Mouse (Mus musculus): ENCODE measurements around the gene Pdzk1.

Pdzk1 gene

DNA sequence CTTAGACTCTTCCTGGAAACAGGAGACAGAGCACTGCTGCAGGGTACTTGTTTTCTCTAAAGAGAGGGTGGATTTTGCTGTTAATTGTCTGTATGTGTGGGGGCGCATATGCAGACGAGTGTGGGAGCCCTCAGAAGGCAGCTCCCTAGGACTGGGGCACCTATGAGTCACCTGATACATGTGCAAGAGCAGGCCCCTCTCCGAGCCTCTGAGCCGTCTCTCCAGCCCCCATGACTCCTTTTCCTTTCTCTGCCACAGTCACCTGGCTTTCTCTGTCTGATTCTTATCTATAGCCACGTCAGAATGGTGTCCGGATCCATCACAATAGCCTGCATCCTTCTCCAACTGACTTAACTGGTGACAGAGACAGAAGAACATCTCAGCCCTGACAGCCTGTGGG lies 52.5 kb downstream of the Pdzk1 start:
- in situ Hi-C loops (cut with MboI, MseI) = no loop called here

DNA sequence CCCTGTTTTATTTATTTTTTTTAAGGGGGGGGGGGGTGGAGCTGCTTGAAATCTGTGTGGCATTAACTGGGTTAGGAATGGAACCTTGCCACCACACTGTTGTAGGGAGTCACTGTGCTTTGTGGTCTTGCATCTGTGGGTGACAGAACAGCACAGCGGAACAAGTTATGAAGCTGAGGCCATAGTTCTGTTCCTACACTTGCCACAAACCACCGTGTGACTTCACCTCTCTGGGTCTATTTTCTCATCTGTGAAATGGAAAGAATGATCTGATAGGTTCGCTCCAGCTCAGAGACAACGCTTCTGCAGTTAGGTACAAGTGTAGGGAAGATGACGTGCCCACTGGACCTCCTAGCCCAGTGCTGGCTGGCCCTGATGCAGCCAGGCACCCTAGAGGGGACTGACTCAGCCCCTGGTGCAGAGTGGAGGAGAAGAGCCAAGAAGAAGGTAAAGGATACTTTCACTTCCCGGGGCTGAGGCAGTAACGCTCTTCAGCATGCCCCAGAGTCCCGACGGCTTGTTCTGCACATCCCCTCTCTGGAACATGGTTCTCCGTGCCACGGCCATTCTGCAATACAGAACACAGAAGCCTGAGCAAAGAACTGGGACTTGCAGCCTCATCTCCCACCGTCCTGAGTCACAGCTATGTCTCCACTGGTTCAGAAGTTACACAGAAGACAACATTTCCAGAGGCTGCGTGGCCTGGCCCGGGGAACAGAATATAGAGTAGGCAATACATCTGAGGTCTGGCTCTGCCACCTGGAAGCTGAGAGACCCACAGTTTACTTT lies 53.2 kb downstream of the Pdzk1 start:
- in situ Hi-C loops (cut with MboI, MseI) = no loop called here

DNA sequence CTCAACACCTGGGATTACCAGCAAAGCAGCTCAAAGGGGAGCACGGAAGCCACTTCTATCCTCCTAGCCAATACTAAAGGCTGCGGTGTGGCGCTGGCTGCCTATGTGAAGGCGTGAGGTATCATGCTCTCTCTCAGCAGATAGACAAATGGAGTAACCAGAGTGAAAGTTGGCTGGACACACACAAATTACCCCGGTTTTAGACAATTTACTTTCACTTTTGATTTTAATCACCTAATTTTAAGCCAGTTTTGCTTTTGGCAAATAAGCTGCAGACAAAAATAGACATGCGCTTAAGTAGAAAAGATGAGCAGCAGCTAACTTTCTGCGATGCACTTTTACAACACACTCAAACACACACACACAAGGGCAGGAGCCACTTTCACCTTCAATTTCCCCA lies 54.6 kb downstream of the Pdzk1 start:
- in situ Hi-C loops (cut with MboI, MseI) = no loop called here

DNA sequence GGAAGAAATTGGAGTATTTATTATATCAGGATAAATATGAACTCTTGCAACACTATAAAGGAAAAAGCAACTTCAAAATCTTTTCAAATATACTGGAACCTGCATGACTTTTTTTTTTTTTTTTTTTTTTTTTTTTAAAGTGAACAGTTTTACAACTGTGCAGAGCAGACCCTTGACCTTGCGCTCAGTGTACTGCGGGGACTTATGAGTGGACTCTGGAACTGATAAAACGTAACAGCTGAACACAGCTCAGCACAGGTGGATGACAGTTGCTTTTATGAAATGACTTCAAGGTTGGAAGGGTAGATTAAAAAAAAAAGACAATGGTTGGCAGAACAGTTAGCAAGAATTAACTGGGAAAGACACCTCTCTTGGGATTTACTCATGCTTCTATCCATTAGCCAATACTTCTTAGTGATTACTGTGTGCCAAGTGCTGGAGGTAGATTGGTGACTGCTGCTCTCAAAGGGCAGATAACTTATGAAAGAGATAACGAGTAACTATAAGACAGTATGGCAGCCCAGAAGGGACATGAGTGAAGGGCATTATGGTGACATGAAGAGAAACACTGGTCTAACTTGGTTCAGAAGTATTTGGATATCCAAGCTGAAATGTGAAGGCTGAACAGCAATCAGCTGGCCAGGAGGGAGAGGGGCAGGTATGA lies 73.4 kb downstream of the Pdzk1 start:
- in situ Hi-C loops (cut with MboI, MseI) = loop anchor here (5.0 kb wide), 1 partner anchor 95 kb away; no protein-coding TSS in a partner anchor

DNA sequence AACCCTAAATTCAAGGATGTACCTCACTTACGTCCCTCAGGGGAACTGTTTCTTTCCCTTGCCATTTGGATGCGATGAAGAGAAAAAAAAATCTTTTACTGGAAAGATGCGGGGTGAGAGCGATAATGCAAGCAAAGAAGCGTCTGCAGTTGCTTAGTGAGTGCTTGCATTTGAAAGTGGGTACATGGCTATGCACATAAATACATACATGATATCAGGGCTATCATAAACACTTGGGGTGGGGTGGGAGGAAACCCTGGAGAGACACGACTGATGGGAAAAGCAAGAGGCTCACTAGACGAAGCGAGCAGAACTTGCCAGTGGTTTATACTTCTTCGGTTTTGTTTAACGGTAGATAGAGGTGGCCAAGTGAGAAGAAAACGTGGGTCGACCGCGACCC lies 75.3 kb downstream of the Pdzk1 start, which contains the start of gene Gja5:
Gene Gja5 (plus strand): TSS at position 301 of the 400 bp plus-strand sequence.
- in situ Hi-C loops (cut with MboI, MseI) = loop anchor here (5.0 kb wide), 1 partner anchor 97 kb away; no protein-coding TSS in a partner anchor

DNA sequence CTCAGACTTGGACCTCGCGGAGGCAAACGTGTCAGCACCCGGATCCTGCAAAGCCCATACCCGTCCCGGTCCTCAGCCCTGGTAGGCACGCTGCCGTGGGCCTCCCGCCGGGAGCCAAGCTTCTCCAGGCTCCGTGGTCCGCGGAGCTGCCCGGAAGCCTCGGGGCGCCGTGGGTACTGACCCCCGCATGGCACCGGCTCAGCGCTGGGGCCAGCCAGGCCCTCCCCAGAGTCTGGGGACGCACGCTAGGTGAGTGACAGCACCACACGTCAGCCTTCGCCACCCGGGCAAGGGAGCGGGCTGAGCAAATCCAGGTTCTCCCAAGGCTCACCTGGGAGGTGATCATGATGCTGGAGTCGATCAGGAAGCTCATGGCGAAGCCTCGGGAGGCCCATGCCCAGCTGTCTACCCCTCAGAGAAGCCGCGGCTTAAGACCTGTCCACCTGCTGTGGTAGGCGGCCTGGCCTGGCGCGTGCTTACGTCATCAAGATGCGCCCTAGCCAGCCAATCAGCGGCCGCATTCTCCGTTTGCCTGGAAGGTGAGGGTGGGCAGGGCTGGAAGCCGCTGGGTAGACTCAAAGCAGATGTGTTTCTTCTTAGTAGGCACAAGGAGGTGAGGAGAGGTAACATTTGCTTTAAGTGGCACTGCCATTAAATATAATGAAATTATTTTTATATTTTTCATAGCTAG lies 75.9 kb downstream of the Pdzk1 start, which contains the start of gene Gpr89:
Gene Gpr89 (minus strand): TSS at position 496 of the 691 bp plus-strand sequence.
- in situ Hi-C loops (cut with MboI, MseI) = loop anchor here (5.0 kb wide), 1 partner anchor 98 kb away; no protein-coding TSS in a partner anchor

DNA sequence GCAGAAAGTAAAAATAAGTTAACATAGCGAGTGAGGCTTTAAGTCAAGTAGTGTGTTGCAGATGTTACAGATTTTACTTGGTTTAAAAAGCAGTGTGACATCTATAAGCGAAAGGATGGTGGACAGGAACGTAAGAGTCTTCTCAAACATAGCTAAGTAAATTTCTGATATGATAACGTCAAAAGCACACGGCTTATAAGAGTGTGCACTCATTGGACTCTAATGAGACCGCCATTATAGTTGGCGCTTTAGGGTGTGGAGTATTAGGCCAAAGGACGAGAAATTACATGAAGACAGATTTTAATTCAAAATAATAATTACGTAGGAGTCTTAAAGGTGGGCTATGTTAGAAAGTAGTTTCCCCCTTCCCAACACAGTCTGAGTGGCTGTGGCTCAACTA lies 76.5 kb downstream of the Pdzk1 start:
- in situ Hi-C loops (cut with MboI, MseI) = no loop called here
